Mouse (Mus musculus): ENCODE results near the gene Tbc1d30.

Tbc1d30 gene

DNA sequence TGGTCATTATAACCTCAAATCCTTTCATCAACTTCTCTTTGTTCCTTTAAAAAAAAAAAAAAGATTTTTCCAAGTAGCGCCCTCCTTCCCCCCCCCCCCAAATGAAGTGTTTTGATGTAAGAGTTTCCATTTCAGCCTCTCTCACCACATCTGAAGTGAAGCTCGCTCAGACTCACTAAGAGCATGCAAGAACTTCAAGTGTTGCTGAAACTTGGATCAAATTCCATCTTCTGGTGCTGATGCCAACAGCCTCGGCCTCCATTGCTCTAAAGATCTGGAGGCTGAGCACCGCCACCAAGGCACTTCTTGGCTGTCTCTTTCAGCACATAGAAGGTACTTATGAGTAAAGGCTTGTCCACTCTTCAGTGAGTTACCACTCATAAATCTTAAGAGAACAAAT is 128.2 kb downstream of the Tbc1d30 start:
- DNase-seq = no peak

DNA sequence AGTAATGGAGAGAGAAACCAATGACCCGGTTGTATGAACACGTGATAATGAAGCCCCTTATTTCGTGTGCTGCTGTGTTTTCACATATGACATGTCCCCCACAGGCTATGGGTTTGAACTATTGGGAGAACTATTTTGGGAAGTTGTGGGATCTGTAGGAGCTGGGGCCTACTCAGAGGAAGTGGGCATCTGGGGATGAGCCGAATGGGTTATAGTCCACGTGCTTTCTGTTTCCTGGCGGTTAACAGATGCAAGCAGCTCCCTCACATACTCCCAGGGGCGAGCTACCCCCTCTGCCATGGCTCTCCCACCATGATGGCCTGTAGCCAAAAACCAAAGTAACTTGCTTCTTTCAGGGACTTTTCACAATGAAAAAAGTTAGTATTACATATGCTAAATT is 132.5 kb downstream of the Tbc1d30 start:
- DNase-seq = no peak

- DNase-seq = no peak
Observed at GRCm38 (mm10) chr10:121216804-121217203, 134.3 kb downstream of the Tbc1d30 start.
